Mouse (Mus musculus) neutrophil, adult 5-6 weeks (primary cell): ENCODE data around the gene Ggps1. TPM values are rescaled to one million over a fixed set of nuclear protein-coding genes. Genes with fewer than 3 reads are reported as not detected.
A peak's percentile ranks its signal among the peaks of the same experiment; 100 is the strongest.
"Not testable (repeated sequence)": the region's sequence is repeated elsewhere in the genome, so short reads cannot be mapped to it uniquely, and the experiment has no call there.

Source experiments
- ATAC-seq: fragments of 151-379, 151-347 bp; 2 replicates; pipeline ENCODE4 v1.8.0; 2017; ENCODE audit warnings: mild to moderate bottlenecking, moderate TSS enrichment; ENCODE audit not compliant: insufficient number of reproducible peaks, poor library complexity, low FRiP score, severe bottlenecking; ENCODE audit errors: extremely low read depth
- total RNA-seq: library from RNA; stranded (forward); fragments of 200-1000 nt; gene quantifications from 2 replicates; pipeline ENCODE4 v1.2.3, GENCODE M21; 2017

Ggps1 gene
- total RNA-seq, 1 experiment from 2014 or later: 52.8 TPM

DNA sequence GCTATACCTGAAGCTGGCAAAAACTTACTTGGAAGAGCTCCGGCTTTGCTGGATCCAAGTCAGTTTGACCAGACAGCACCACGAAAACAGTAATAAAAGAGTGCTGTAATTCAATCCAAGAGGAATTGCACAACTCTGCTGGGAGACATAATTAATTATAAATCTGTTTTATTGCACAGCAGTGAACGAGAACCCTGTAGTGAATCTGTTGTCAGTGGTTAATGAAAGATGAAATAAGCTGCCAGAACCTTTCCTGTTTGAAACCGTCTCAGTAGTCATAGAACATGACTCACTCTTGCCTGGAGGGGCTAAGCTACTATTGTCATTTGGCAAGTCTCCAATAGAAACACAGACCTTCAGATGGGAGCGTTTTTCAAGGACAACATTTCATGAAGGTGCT is 23.1 kb downstream of the Ggps1 start:
- ATAC-seq: no peak

- peak; percentile 99 for ATAC-seq
Measured at GRCm38 (mm10) chr13:14039292-14039965, 23.9 kb downstream of the Ggps1 start, which contains the start of gene Tbce. TSS of gene Tbce (minus strand) at chr13:14039638.

GRCm38 (mm10) chr13:14038911-14039291 is 24.4 kb downstream of the Ggps1 start:
- ATAC-seq: no peak

DNA sequence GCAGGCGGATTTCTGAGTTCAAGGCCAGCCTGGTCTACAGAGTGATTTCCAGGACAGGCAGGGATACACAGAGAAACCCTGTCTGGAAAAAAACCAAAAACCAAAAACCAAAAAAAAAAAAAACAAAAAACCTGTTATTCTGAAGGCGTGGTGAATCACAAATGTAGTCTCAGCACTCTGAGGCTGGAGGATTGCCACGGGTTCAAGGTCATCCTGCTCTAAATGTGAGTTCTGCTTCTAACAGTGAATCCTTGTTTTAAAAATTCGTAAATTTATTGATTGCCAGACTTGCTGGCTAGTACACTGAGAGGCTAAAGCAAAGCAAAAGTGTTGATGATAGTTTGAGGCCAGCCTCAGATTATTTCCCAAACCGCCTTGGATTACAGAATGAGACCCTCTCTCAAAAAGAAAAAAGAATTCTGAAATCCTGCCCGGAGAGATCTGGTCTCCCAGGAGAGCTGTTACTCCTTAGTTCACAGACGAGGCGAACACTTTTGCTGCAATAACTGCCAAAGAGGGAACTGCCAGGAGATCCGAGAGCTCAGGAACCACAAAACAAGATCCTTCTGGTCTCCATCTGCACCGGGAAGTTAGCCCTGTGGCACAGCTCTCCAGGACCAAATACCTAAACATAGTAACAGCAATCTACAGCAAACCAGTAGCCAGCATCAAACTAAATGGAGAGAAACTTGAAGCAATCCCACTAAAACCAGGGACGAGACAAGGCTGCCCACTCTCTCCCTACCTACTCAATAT is 27.2 kb downstream of the Ggps1 start:
- no peak for ATAC-seq

GRCm38 (mm10) chr13:14035352-14035751 is 27.9 kb downstream of the Ggps1 start:
- not testable (repeated sequence) for ATAC-seq

GRCm38 (mm10) chr13:14034073-14034348 is 29.3 kb downstream of the Ggps1 start:
- ATAC-seq: no peak

GRCm38 (mm10) chr13:14033309-14034072 is 29.8 kb downstream of the Ggps1 start:
- no peak for ATAC-seq

DNA sequence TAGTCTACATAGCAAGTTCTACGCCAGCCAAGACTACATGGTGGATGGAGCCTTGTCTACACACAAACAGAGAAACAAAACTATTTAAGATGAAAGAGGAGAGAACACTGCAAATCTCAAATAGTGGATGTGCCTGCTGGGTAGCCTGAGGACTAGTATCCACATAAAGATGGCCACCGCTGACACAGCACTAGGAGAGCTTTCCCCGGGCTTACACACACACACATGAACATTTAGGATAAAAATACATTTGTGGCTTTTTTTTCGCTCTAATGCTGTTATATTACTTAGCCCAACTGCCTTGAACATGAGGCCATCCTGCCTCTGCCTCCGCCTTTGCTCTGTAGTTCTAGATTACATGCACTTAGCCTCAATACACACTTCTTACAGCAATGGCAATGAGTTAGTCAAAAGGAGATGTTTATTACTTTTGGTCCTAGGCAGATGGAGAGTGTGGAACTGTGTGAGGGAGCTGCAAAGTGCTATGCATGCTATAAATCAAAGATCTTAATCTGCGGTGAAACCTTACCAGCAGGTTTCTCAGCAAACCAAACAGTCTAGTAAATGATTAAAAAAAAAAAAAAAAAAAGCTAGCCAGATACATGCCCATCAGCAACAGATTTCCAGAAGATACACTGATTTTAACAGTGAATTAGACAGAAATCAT is 37.0 kb downstream of the Ggps1 start:
- ATAC-seq: no peak

DNA sequence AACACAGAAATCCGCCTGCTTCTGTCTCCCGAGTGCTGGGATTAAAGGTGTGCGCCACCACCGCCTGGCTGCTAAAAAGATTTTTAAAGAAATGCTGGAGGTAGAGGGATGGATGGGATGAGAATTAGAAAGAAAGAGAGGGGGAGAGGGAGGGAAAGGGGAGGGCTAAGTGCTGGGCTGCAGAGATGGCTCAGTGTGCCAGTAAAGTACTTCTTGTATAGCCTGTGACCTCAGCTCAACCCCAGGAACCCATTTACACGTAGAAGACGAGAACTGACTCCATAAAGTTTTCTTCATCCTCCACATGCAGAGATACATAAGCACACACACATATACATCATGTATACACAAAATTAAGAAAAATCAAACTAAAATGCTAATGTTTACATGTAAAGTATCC is 37.7 kb downstream of the Ggps1 start:
- ATAC-seq: no peak

GRCm38 (mm10) chr13:14021417-14021816 is 41.9 kb downstream of the Ggps1 start:
- not testable (repeated sequence) for ATAC-seq

- ATAC-seq: no peak
Measured at GRCm38 (mm10) chr13:14018852-14019251, 44.4 kb downstream of the Ggps1 start.

DNA sequence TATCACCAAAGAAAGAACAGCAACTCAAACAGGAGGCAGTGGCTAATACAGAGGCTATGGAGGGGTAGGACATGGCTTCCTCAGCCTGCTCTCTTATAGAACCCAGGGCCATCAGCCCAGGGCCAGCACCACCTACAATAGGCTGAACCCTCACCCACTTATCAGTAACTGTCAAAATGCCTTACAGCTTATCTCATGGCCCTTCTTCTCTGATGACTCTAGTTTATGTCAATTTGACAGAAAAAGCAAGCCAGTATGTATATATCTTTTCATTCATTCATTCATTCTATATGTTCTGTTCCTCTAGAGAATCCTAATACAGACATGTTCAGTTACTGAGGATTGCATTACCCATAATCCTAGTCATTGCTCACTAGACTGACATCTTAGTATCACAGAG is 45.0 kb downstream of the Ggps1 start:
- ATAC-seq: no peak

DNA sequence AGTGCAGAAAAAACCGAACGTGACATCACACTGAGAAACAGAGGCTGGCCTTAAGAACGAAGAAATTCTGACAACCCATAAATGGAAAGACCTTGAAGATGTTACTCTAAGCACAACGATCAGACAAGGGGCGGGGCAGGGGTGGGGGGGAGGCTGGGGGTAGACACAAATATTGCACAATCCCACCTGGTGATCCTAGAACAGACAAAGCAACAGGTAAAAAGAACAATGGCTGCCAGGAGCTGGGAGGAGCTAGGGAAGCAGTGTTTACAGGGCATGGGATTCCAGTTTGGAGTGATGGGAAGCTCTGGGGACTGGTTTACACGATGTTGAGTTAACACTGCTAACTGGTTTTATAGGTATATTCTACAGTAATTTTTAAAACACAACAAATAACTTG is 47.7 kb downstream of the Ggps1 start:
- no peak for ATAC-seq

- ATAC-seq: no peak
Measured at GRCm38 (mm10) chr13:14014540-14014939, 48.7 kb downstream of the Ggps1 start.

DNA sequence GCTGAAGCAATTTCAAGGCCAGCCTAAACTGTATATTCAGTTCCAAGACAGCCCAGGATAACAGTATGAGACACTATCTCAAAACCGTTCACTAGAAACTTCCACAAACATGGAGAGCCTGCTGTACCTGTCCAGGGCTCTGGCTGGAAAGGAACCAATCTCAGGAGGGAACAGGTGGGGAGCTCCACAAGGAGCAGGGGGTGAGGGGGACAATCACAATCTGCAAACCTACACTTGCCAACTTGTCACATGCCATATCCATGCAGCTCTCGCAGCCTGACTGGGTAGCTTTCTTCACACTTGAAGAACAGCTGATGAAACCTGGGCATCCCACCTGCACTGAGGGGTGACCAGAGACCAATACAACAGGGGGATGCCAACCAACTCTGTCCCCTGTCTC is 49.3 kb downstream of the Ggps1 start:
- ATAC-seq: no peak

GRCm38 (mm10) chr13:14011454-14011995 is 51.8 kb downstream of the Ggps1 start:
- no peak for ATAC-seq

GRCm38 (mm10) chr13:14006056-14006455 is 57.2 kb downstream of the Ggps1 start:
- ATAC-seq: no peak

GRCm38 (mm10) chr13:14004999-14005398 is 58.3 kb downstream of the Ggps1 start:
- no peak for ATAC-seq

DNA sequence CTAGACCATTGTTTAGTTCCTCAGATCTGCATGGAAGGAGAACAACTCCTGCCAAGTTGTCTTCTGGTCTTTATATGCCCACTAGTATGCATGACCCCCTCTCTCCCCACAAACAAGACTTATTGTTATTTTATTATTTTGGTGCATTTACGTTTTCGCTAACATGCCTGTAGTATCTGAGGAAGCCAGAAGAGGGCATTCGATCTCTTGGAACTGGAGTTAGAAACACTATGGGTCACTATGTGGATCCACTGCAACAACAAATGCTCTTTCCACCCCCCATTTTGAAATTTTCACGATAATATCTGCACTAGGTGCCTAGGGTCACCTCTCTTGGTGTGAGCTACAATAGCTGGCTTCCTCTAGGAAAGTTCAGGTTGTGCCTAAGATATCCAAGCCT is 59.2 kb downstream of the Ggps1 start:
- no peak for ATAC-seq
